Mouse (Mus musculus) bone marrow, adult 2 months (tissue): Measurements from ENCODE around the gene Olfr5.

Source experiments
- CTCF ChIP-seq: fragments of 200-500 bp; IDR thresholded peaks from 2 replicates; pipeline ENCODE4 v1.5.1; 2011; ENCODE audit warnings: low read length, control low read depth; ENCODE audit not compliant: control insufficient read depth, insufficient read depth
- POLR2A ChIP-seq: fragments of 200-500 bp; IDR thresholded peaks from 2 replicates; pipeline ENCODE4 v1.6.1; 2011; ENCODE audit warnings: low read depth, mild to moderate bottlenecking, control low read depth, low read length, borderline replicate concordance; ENCODE audit not compliant: control insufficient read depth

DNA sequence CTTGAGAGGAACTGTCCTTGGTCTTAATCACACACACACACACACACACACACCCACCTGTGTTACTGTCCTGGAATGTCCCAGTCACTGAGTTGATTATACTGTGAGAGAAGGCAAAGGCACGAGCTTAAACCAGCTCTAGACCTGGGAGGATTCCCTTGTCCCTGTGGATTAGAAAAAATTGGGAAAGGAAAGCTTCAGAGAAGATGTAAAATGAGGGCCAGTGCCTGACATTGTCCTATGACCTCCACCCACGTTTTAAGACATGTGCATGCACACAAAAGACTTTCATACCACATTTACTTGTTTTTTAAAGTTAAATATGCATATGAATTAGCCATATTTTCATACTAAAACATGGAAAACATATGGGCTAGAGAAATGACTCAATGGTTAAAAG, at the start of gene Olfr5:
- TF ChIP-seq CTCF (no peak), POLR2A (no peak)
